Mouse (Mus musculus) hindbrain, embryonic 12.5 days (tissue): ENCODE data around the gene Thap12. TPM values are rescaled to one million over a fixed set of nuclear protein-coding genes. Genes with fewer than 3 reads are reported as not detected.

Experiments used
- ATAC-seq: fragments of 200-750 bp; cut with Nextera tagmentation; 2 replicates; pipeline ENCODE4 v1.8.0; 2017; ENCODE audit warnings: moderate TSS enrichment; ENCODE audit not compliant: low FRiP score
- H3K27ac ChIP-seq: fragments of 300-500 bp; sonication (generic); 2 replicates; pipeline ENCODE4 v1.5.1; 2016; ENCODE audit warnings: mild to moderate bottlenecking
- H3K27me3 ChIP-seq: fragments of 300-500 bp; sonication (generic); 2 replicates; pipeline ENCODE4 v1.6.1; 2016; ENCODE audit warnings: mild to moderate bottlenecking
- H3K36me3 ChIP-seq: fragments of 300-500 bp; sonication (generic); 2 replicates; pipeline ENCODE4 v1.6.1; 2016; ENCODE audit warnings: mild to moderate bottlenecking
- H3K4me1 ChIP-seq: fragments of 300-500 bp; sonication (generic); 2 replicates; pipeline ENCODE4 v1.6.1; 2016
- H3K4me2 ChIP-seq: fragments of 300-500 bp; sonication (generic); replicated peaks from 2 replicates; pipeline ENCODE4 v1.6.1; 2016; ENCODE audit warnings: mild to moderate bottlenecking
- H3K4me3 ChIP-seq: fragments of 300-500 bp; sonication (generic); 2 replicates; pipeline ENCODE4 v1.5.1; 2016; ENCODE audit warnings: mild to moderate bottlenecking
- H3K9ac ChIP-seq: fragments of 300-500 bp; sonication (generic); 2 replicates; pipeline ENCODE4 v1.6.1; 2016; ENCODE audit warnings: mild to moderate bottlenecking, moderate library complexity
- H3K9me3 ChIP-seq: fragments of 300-500 bp; sonication (generic); replicated peaks from 2 replicates; pipeline ENCODE4 v1.6.1; 2016; ENCODE audit warnings: mild to moderate bottlenecking
- WGBS: fragments of 180-500 bp; shearing (Covaris S2); methylation state at CpG from one replicate; pipeline ENCODE4 v1.1.7; 2016; 5-methylcytosine and 5-hydroxymethylcytosine counted together
- polyA plus RNA-seq: library from polyadenylated mRNA; unstranded; fragments of >200 nt; fragmentation: Nextera tagmentation; extraction: Ambion mirVana; gene quantifications from 2 replicates; pipeline ENCODE4 v1.2.1, GENCODE M21; 2016

Gene Thap12
- polyA plus RNA-seq, 1 experiment from 2014 or later: 73.1 TPM

GRCm38 (mm10) chr7:98734876-98735275 is 32.0 kb downstream of the Thap12 start:
- WGBS: 22% methylated on average over 10 of the region's 10 CpGs
- no peak overlapping the region for H3K9ac ChIP-seq
- ATAC-seq: no peak

GRCm38 (mm10) chr7:98736780-98737550 is 34.1 kb downstream of the Thap12 start:
- WGBS: 82% methylated on average over 7 of the region's 7 CpGs
- H3K9me3 ChIP-seq: no peaks in the 10 kb centered on the region
- H3K4me2 ChIP-seq: no peak overlapping the region
- no peak overlapping the region for H3K4me3 ChIP-seq
- H3K36me3 ChIP-seq: no peaks in the 10 kb centered on the region
- H3K27ac ChIP-seq: no peak overlapping the region
- no peak overlapping the region for H3K9ac ChIP-seq
- H3K27me3 ChIP-seq: peaks cover 9% of the 10 kb centered on the region; the same call in 1 of the 2 replicates
- ATAC-seq: no peak
- peaks cover 19% of the 10 kb centered on the region for H3K4me1 ChIP-seq

More at GRCm38 (mm10) chr7:98734876-98735275, 32.0 kb downstream of the Thap12 start:
- Histone ChIP-seq H3K27me3 (peaks cover 12% of the 10 kb centered on the region), H3K27ac (no peak overlapping the region), H3K9me3 (no peaks in the 10 kb centered on the region), H3K4me3 (no peak overlapping the region), H3K4me2 (peak overlapping the region; percentile 5; the same call in 1 of the 2 replicates), H3K36me3 (no peaks in the 10 kb centered on the region), H3K4me1 (peaks cover 14% of the 10 kb centered on the region)

GRCm38 (mm10) chr7:98740363-98740762 is 37.5 kb downstream of the Thap12 start:
- Histone ChIP-seq H3K9me3 (no peaks in the 10 kb centered on the region), H3K4me2 (no peak overlapping the region), H3K36me3 (no peaks in the 10 kb centered on the region), H3K4me3 (no peak overlapping the region), H3K9ac (no peak overlapping the region), H3K4me1 (peaks cover 9% of the 10 kb centered on the region; the same call in 1 of the 2 replicates), H3K27me3 (0 out of 2 replicates have a peak, but pooled peaks cover 5% of the 10 kb centered on the region), H3K27ac (no peak overlapping the region)
- 27% methylated on average over 5 of the region's 5 CpGs for WGBS
- no peak for ATAC-seq

- no peaks in the 10 kb centered on the region for H3K9me3 ChIP-seq
- H3K36me3 ChIP-seq: no peaks in the 10 kb centered on the region
- H3K4me3 ChIP-seq: no peak overlapping the region
- 4% methylated on average over 3 of the region's 3 CpGs for WGBS
- H3K4me2 ChIP-seq: no peak overlapping the region
- H3K27me3 ChIP-seq: 0 out of 2 replicates have a peak, but pooled peaks cover 5% of the 10 kb centered on the region
- ATAC-seq: peak; percentile 29
- H3K27ac ChIP-seq: no peak overlapping the region
- peaks cover 9% of the 10 kb centered on the region; the same call in 1 of the 2 replicates for H3K4me1 ChIP-seq
- no peak overlapping the region for H3K9ac ChIP-seq
Measured at GRCm38 (mm10) chr7:98743312-98743711, 40.4 kb downstream of the Thap12 start.

GRCm38 (mm10) chr7:98750404-98750803 is 47.5 kb downstream of the Thap12 start:
- H3K36me3 ChIP-seq: no peaks in the 10 kb centered on the region
- WGBS: 75% methylated on average over 10 of the region's 10 CpGs
- H3K4me1 ChIP-seq: peaks cover 10% of the 10 kb centered on the region

GRCm38 (mm10) chr7:98752680-98753079 is 49.8 kb downstream of the Thap12 start:
- WGBS: 89% methylated on average over 8 of the region's 8 CpGs
- Histone ChIP-seq H3K27me3 (no peaks in the 10 kb centered on the region; the same call in 1 of the 2 replicates), H3K4me2 (no peak overlapping the region)

More at GRCm38 (mm10) chr7:98750404-98750803, 47.5 kb downstream of the Thap12 start:
- Histone ChIP-seq H3K4me2 (no peak overlapping the region), H3K9ac (no peak overlapping the region), H3K27me3 (no peaks in the 10 kb centered on the region), H3K27ac (no peak overlapping the region), H3K9me3 (no peaks in the 10 kb centered on the region), H3K4me3 (no peak overlapping the region)
- ATAC-seq: no peak

GRCm38 (mm10) chr7:98756050-98756449 is 53.1 kb downstream of the Thap12 start:
- H3K9me3 ChIP-seq: no peaks in the 10 kb centered on the region
- H3K27me3 ChIP-seq: no peaks in the 10 kb centered on the region; the same call in 1 of the 2 replicates
- WGBS: 81% methylated on average over 11 of the region's 11 CpGs
- H3K36me3 ChIP-seq: no peaks in the 10 kb centered on the region
- H3K27ac ChIP-seq: no peak overlapping the region
- H3K4me3 ChIP-seq: no peak overlapping the region
- no peak overlapping the region for H3K4me2 ChIP-seq
- no peak for ATAC-seq
- H3K9ac ChIP-seq: no peak overlapping the region
- peaks cover 12% of the 10 kb centered on the region for H3K4me1 ChIP-seq

More at GRCm38 (mm10) chr7:98752680-98753079, 49.8 kb downstream of the Thap12 start:
- Histone ChIP-seq H3K9ac (no peak overlapping the region), H3K36me3 (no peaks in the 10 kb centered on the region), H3K4me1 (peaks cover 12% of the 10 kb centered on the region), H3K4me3 (no peak overlapping the region), H3K27ac (no peak overlapping the region), H3K9me3 (no peaks in the 10 kb centered on the region)
- ATAC-seq: no peak

GRCm38 (mm10) chr7:98756556-98756955 is 53.7 kb downstream of the Thap12 start:
- H3K4me3 ChIP-seq: no peak overlapping the region
- H3K9ac ChIP-seq: no peak overlapping the region
- no peaks in the 10 kb centered on the region; the same call in 1 of the 2 replicates for H3K27me3 ChIP-seq
- H3K36me3 ChIP-seq: no peaks in the 10 kb centered on the region
- no peak overlapping the region for H3K4me2 ChIP-seq
- no peaks in the 10 kb centered on the region for H3K9me3 ChIP-seq
- H3K27ac ChIP-seq: no peak overlapping the region
- no peak for ATAC-seq
- WGBS: 78% methylated on average over 8 of the region's 8 CpGs
- H3K4me1 ChIP-seq: peaks cover 12% of the 10 kb centered on the region

- 80% methylated on average over 5 of the region's 5 CpGs for WGBS
- no peak for ATAC-seq
Measured at GRCm38 (mm10) chr7:98760126-98760525, 57.2 kb downstream of the Thap12 start.

GRCm38 (mm10) chr7:98763911-98764310 is 61.0 kb downstream of the Thap12 start:
- Histone ChIP-seq H3K27ac (no peak overlapping the region), H3K4me2 (no peak overlapping the region), H3K4me1 (peaks cover 9% of the 10 kb centered on the region; the same call in 1 of the 2 replicates), H3K9me3 (no peaks in the 10 kb centered on the region), H3K27me3 (no peaks in the 10 kb centered on the region), H3K36me3 (no peaks in the 10 kb centered on the region), H3K9ac (no peak overlapping the region), H3K4me3 (no peak overlapping the region)
- 83% methylated on average over 10 of the region's 10 CpGs for WGBS
- no peak for ATAC-seq

More at GRCm38 (mm10) chr7:98760126-98760525, 57.2 kb downstream of the Thap12 start:
- Histone ChIP-seq H3K27ac (no peak overlapping the region), H3K9me3 (no peaks in the 10 kb centered on the region), H3K36me3 (no peaks in the 10 kb centered on the region), H3K27me3 (no peaks in the 10 kb centered on the region; the same call in 1 of the 2 replicates), H3K4me2 (no peak overlapping the region), H3K9ac (no peak overlapping the region), H3K4me3 (no peak overlapping the region), H3K4me1 (peaks cover 9% of the 10 kb centered on the region; the same call in 1 of the 2 replicates)

- no peak for ATAC-seq
- H3K4me1 ChIP-seq: peaks cover 23% of the 10 kb centered on the region
- H3K27ac ChIP-seq: no peak overlapping the region
- H3K4me3 ChIP-seq: no peak overlapping the region
- WGBS: 62% methylated on average over 6 of the region's 6 CpGs
- no peaks in the 10 kb centered on the region for H3K27me3 ChIP-seq
- H3K36me3 ChIP-seq: no peaks in the 10 kb centered on the region
- no peaks in the 10 kb centered on the region for H3K9me3 ChIP-seq
- no peak overlapping the region for H3K9ac ChIP-seq
- H3K4me2 ChIP-seq: no peak overlapping the region
Measured at GRCm38 (mm10) chr7:98767261-98767660, 64.4 kb downstream of the Thap12 start.
